Mouse (Mus musculus) thymus, adult 2 months (tissue): ENCODE measurements around the gene Zfp422. TPM values are rescaled to one million over a fixed set of nuclear protein-coding genes. Genes with fewer than 3 reads are reported as not detected.

ENCODE experiments used
- DNase-seq: peaks from one replicate; pipeline ENCODE4 v3.0.0; 2021
- H3K27ac ChIP-seq: fragments of 200-500 bp; 2 replicates; pipeline ENCODE4 v1.5.1; 2012; ENCODE audit warnings: low read length, control low read depth; ENCODE audit not compliant: control insufficient read depth, insufficient read depth
- H3K27me3 ChIP-seq: fragments of 200-500 bp; 2 replicates; pipeline ENCODE4 v1.6.1; 2012; ENCODE audit warnings: mild to moderate bottlenecking, low read length, moderate library complexity, mixed read lengths; ENCODE audit not compliant: control insufficient read depth, insufficient read depth
- H3K36me3 ChIP-seq: fragments of 200-500 bp; 2 replicates; pipeline ENCODE4 v1.6.1; 2012; ENCODE audit warnings: mild to moderate bottlenecking, low read length, moderate library complexity; ENCODE audit not compliant: control insufficient read depth, insufficient read depth
- H3K4me1 ChIP-seq: fragments of 200-500 bp; replicated peaks from 2 replicates; pipeline ENCODE4 v1.6.1; 2012; ENCODE audit warnings: low read length; ENCODE audit not compliant: control insufficient read depth, insufficient read depth
- H3K4me3 ChIP-seq: fragments of 200-500 bp; 2 replicates; pipeline ENCODE4 v1.5.1; 2012; ENCODE audit warnings: mild to moderate bottlenecking, low read length, control low read depth, moderate library complexity; ENCODE audit not compliant: control insufficient read depth, insufficient read depth
- CTCF ChIP-seq: fragments of 200-500 bp; IDR thresholded peaks from 2 replicates; pipeline ENCODE4 v1.5.1; 2012; ENCODE audit warnings: mild to moderate bottlenecking, control low read depth, low read length, moderate library complexity, borderline replicate concordance; ENCODE audit not compliant: control insufficient read depth, poor library complexity, insufficient read depth; ENCODE audit errors: extremely low read depth
- POLR2A ChIP-seq: fragments of 200-500 bp; IDR thresholded peaks from 2 replicates; pipeline ENCODE4 v1.6.1; 2012; ENCODE audit warnings: mild to moderate bottlenecking, low read length, control low read depth, moderate library complexity; ENCODE audit not compliant: control insufficient read depth, poor library complexity, insufficient read depth; ENCODE audit errors: extremely low read depth
- WGBS: fragments of 180-500 bp; shearing (Covaris S2); methylation state at CpG from one replicate; pipeline ENCODE4 v1.1.7; 2018; 5-methylcytosine and 5-hydroxymethylcytosine counted together
- polyA plus RNA-seq: library from polyadenylated mRNA; depleted of rRNA; stranded (reverse); fragments of >200 nt; gene quantifications from 2 replicates; pipeline ENCODE4 v1.2.3, GENCODE M21; 2012; rRNA removed

The Zfp422 gene
- polyA plus RNA-seq = 42.6 and 50.1 TPM in 2 replicates

GRCm38 (mm10) chr6:116628539-116629171 is at the start of gene Zfp422:
Gene Zfp422 (minus strand): TSS chr6:116628999.
- TF ChIP-seq POLR2A = peak; percentile 88
- TF ChIP-seq CTCF = no peak
- peak within 1 kb of the TSS; percentile 96 for H3K4me3 ChIP-seq

GRCm38 (mm10) chr6:116677321-116677720 is 48.5 kb upstream of the Zfp422 start:
- WGBS = 92% methylated on average over 6 of the region's 6 CpGs
- H3K4me1 ChIP-seq = peaks cover 20% of the 10 kb centered on the region

More at GRCm38 (mm10) chr6:116628539-116629171, at the start of gene Zfp422:
- peaks cover 3% of the 10 kb centered on the region; the same call in 1 of the 2 replicates for H3K36me3 ChIP-seq
- DNase-seq = peak; percentile 81
- H3K27me3 ChIP-seq = no peaks in the 10 kb centered on the region
- peak within 1 kb of the TSS; percentile 43; the same call in 1 of the 2 replicates for H3K27ac ChIP-seq
- H3K4me1 ChIP-seq = peaks cover 15% of the 10 kb centered on the region
- under 1% methylated on average over 56 of the region's 56 CpGs for WGBS

GRCm38 (mm10) chr6:116676355-116676913 is 47.6 kb upstream of the Zfp422 start:
- H3K4me1 ChIP-seq = peaks cover 20% of the 10 kb centered on the region
- H3K27me3 ChIP-seq = no peaks in the 10 kb centered on the region
- TF ChIP-seq CTCF (no peak), POLR2A (no peak)
- H3K4me3 ChIP-seq = no peak overlapping the region
- no peaks in the 10 kb centered on the region for H3K36me3 ChIP-seq
- 79% methylated on average over 10 of the region's 10 CpGs for WGBS
- no peak for DNase-seq
- H3K27ac ChIP-seq = no peak overlapping the region

More at GRCm38 (mm10) chr6:116677321-116677720, 48.5 kb upstream of the Zfp422 start:
- TF ChIP-seq CTCF = no peak
- TF ChIP-seq POLR2A = no peak
- H3K27ac ChIP-seq = no peak overlapping the region
- no peaks in the 10 kb centered on the region for H3K36me3 ChIP-seq
- H3K4me3 ChIP-seq = no peak overlapping the region
- DNase-seq = no peak
- no peaks in the 10 kb centered on the region for H3K27me3 ChIP-seq

- no peaks in the 10 kb centered on the region for H3K36me3 ChIP-seq
- TF ChIP-seq CTCF (no peak), POLR2A (no peak)
- peak overlapping the region; percentile 56 for H3K4me3 ChIP-seq
- 18% methylated on average over 16 of the region's 16 CpGs for WGBS
- no peaks in the 10 kb centered on the region for H3K27me3 ChIP-seq
- H3K27ac ChIP-seq = peak overlapping the region; percentile 29; the same call in 1 of the 2 replicates
- no peak for DNase-seq
- H3K4me1 ChIP-seq = peaks cover 20% of the 10 kb centered on the region
These were observed 45.6 kb upstream of the Zfp422 start for GRCm38 (mm10) chr6:116674283-116674886.

GRCm38 (mm10) chr6:116673471-116674282 is 44.9 kb upstream of the Zfp422 start, which contains the start of gene Rassf4:
Gene Rassf4 (minus strand): TSS chr6:116673952.
- H3K36me3 ChIP-seq = no peaks in the 10 kb centered on the region
- peak within 1 kb of the TSS; percentile 56 for H3K4me3 ChIP-seq
- DNase-seq = peak; percentile 81
- peak within 1 kb of the TSS; percentile 29; the same call in 1 of the 2 replicates for H3K27ac ChIP-seq
- TF ChIP-seq CTCF (no peak), POLR2A (0 out of 2 replicates have a peak, but pooled peaks have one; percentile 13)
- H3K27me3 ChIP-seq = no peaks in the 10 kb centered on the region
- WGBS = 1% methylated on average over 44 of the region's 44 CpGs
- peaks cover 20% of the 10 kb centered on the region for H3K4me1 ChIP-seq

GRCm38 (mm10) chr6:116672349-116672748 is 43.5 kb upstream of the Zfp422 start:
- WGBS = 79% methylated on average over 5 of the region's 5 CpGs
- DNase-seq = no peak
- H3K4me3 ChIP-seq = no peak overlapping the region
- H3K27me3 ChIP-seq = no peaks in the 10 kb centered on the region
- H3K27ac ChIP-seq = no peak overlapping the region
- H3K4me1 ChIP-seq = peaks cover 20% of the 10 kb centered on the region
- H3K36me3 ChIP-seq = no peaks in the 10 kb centered on the region
- TF ChIP-seq CTCF = no peak
